Mouse (Mus musculus) lung, postnatal 0 days (tissue): ENCODE measurements at regions not wholly inside any gene's neighbourhood (a gene's known extent, or its start where the extent isn't known, plus 50 kb on each side); places are given as distances from the start of the nearest gene placed in this dataset.

Experiments used
- CTCF ChIP-seq: IDR thresholded peaks from 2 replicates; pipeline ENCODE4 v1.5.1; 2016; ENCODE audit warnings: antibody characterized with exemption, mild to moderate bottlenecking
- EP300 ChIP-seq: IDR thresholded peaks from 2 replicates; pipeline ENCODE4 v1.6.1; 2016; ENCODE audit warnings: antibody characterized with exemption, mild to moderate bottlenecking, control low read depth

- no peak for TF ChIP-seq CTCF
- TF ChIP-seq EP300 = no peak
These were observed 139.2 kb upstream of the Trpm3 start for GRCm38 (mm10) chr19:21999621-22000020.
